Mouse (Mus musculus) MEL (cell line): ENCODE data around the gene Sec23a. TPM values are rescaled to one million over a fixed set of nuclear protein-coding genes. Genes with fewer than 3 reads are reported as not detected.

ENCODE experiments used
- DNase-seq: peaks from one replicate; pipeline ENCODE4 v3.0.0; 2011; ENCODE audit warnings: low read depth, low spot score
- H3K27ac ChIP-seq: 2 replicates; pipeline ENCODE4 v1.5.1; 2012; ENCODE audit warnings: low read depth, mild to moderate bottlenecking, control low read depth, low read length, moderate library complexity; ENCODE audit not compliant: control insufficient read depth
- H3K27me3 ChIP-seq, 2 experiments: fragments of 150-350 bp in 1 of 2; sonication (generic) in 1 of 2; 2 replicates each; pipeline ENCODE4 v1.6.1; 2012; ENCODE audit warnings: low read length in 2 of 2, mild to moderate bottlenecking in 2 of 2, improper control_type of control experiment in 1 of 2, moderate library complexity in 1 of 2; ENCODE audit not compliant: insufficient read depth in 2 of 2, control insufficient read depth in 1 of 2
- H3K36me3 ChIP-seq, 2 experiments: 2 replicates each; pipeline ENCODE4 v1.6.1; 2012 to 2014; ENCODE audit warnings: low read length in 2 of 2, improper control_type of control experiment in 1 of 2, inconsistent platforms in 1 of 2, mild to moderate bottlenecking in 1 of 2; ENCODE audit not compliant: insufficient read depth in 2 of 2, control insufficient read depth in 1 of 2
- H3K4me1 ChIP-seq, 2 experiments: fragments of 150-350 bp in 1 of 2; sonication (generic) in 1 of 2; 2 replicates each; pipeline ENCODE4 v1.6.1; 2012; ENCODE audit warnings: low read length in 2 of 2, improper control_type of control experiment in 1 of 2, mild to moderate bottlenecking in 1 of 2; ENCODE audit not compliant: insufficient read depth in 2 of 2, control insufficient read depth in 1 of 2
- H3K4me3 ChIP-seq, 2 experiments: fragments of 150-350 bp in 1 of 2; sonication (generic) in 1 of 2; 2 replicates each; pipeline ENCODE4 v1.5.1; 2012; ENCODE audit warnings: low read depth in 2 of 2, low read length in 2 of 2, mild to moderate bottlenecking in 2 of 2, moderate library complexity in 2 of 2, control low read depth in 1 of 2, improper control_type of control experiment in 1 of 2; ENCODE audit not compliant: control insufficient read depth in 1 of 2, insufficient read depth in 1 of 2
- H3K79me2 ChIP-seq: 2 replicates; pipeline ENCODE4 v1.6.1; 2012; ENCODE audit warnings: mild to moderate bottlenecking, low read length, moderate library complexity; ENCODE audit not compliant: control insufficient read depth, poor library complexity, insufficient read depth
- H3K9ac ChIP-seq: 2 replicates; pipeline ENCODE4 v1.6.1; 2012; ENCODE audit warnings: low read depth, mild to moderate bottlenecking, control low read depth, low read length, moderate library complexity; ENCODE audit not compliant: control insufficient read depth, poor library complexity, severe bottlenecking
- H3K9me3 ChIP-seq: fragments of 150-350 bp; sonication (generic); replicated peaks from 2 replicates; pipeline ENCODE4 v1.6.1; 2012; ENCODE audit warnings: mild to moderate bottlenecking, low read length, improper control_type of control experiment, moderate library complexity; ENCODE audit not compliant: insufficient read depth
- ETS1 ChIP-seq: IDR thresholded peaks from 2 replicates; pipeline ENCODE4 v1.6.1; 2012; ENCODE audit warnings: low read depth, mild to moderate bottlenecking, inconsistent platforms, low read length, improper control_type of control experiment, moderate library complexity
- HCFC1 ChIP-seq: IDR thresholded peaks from 2 replicates; pipeline ENCODE4 v1.6.1; 2012; ENCODE audit warnings: low read depth, mild to moderate bottlenecking, inconsistent platforms, low read length, improper control_type of control experiment, moderate library complexity
- MAZ ChIP-seq: IDR thresholded peaks from 2 replicates; pipeline ENCODE4 v1.6.1; 2012; ENCODE audit warnings: low read depth, mild to moderate bottlenecking, inconsistent platforms, low read length, improper control_type of control experiment
- MYB ChIP-seq: IDR thresholded peaks from 2 replicates; pipeline ENCODE4 v1.6.1; 2011; ENCODE audit warnings: mild to moderate bottlenecking, low read depth, low read length, improper control_type of control experiment
- NELFE ChIP-seq: IDR thresholded peaks from 2 replicates; pipeline ENCODE4 v1.6.1; 2011; ENCODE audit warnings: low read depth, low read length, improper control_type of control experiment
- NRF1 ChIP-seq: IDR thresholded peaks from 2 replicates; pipeline ENCODE4 v1.6.1; 2014; ENCODE audit warnings: low read depth, mild to moderate bottlenecking, inconsistent platforms, low read length, improper control_type of control experiment, moderate library complexity; ENCODE audit not compliant: poor library complexity, insufficient read depth, severe bottlenecking
- POLR2A ChIP-seq, 2 experiments: IDR thresholded peaks; 2 replicates each; pipeline ENCODE4 v1.6.1; 2011 to 2012; ENCODE audit warnings: low read length in 2 of 2, mild to moderate bottlenecking in 2 of 2, control low read depth in 1 of 2, improper control_type of control experiment in 1 of 2, low read depth in 1 of 2, moderate library complexity in 1 of 2; ENCODE audit not compliant: control insufficient read depth in 1 of 2, insufficient read depth in 1 of 2, poor library complexity in 1 of 2
- POLR2AphosphoS5 ChIP-seq: IDR thresholded peaks from 2 replicates; pipeline ENCODE4 v1.6.1; 2012; ENCODE audit warnings: low read depth, borderline replicate concordance, mild to moderate bottlenecking, inconsistent platforms, low read length, moderate library complexity, mixed read lengths
- TAL1 ChIP-seq: IDR thresholded peaks from 2 replicates; pipeline ENCODE4 v1.6.1; 2012; ENCODE audit warnings: mild to moderate bottlenecking, inconsistent platforms, low read length, moderate library complexity, mixed read lengths
- TBP ChIP-seq: IDR thresholded peaks from 2 replicates; pipeline ENCODE4 v1.8.0; 2011; ENCODE audit warnings: low read depth, low read length, improper control_type of control experiment
- ZMIZ1 ChIP-seq: IDR thresholded peaks from 2 replicates; pipeline ENCODE4 v1.6.1; 2012; ENCODE audit warnings: low read depth, mild to moderate bottlenecking, inconsistent platforms, low read length, improper control_type of control experiment, moderate library complexity
- polyA plus RNA-seq, 2 experiments: library from polyadenylated mRNA; stranded (reverse) in 1 of 2; unstranded in 1 of 2; fragments of >175 nt in 1 of 2; fragments of >200 nt in 1 of 2; gene quantifications; 2 replicates each; pipeline versions ENCODE4 v1.2.1 to v1.2.4; 2012; ENCODE audit warnings: low replicate concordance in 2 of 2, low read depth in 1 of 2; ENCODE audit not compliant: insufficient read length in 2 of 2, insufficient read depth in 1 of 2, missing spikeins in 1 of 2
- total RNA-seq: library from RNA; depleted of rRNA; stranded (reverse); fragments of 300-350 nt; gene quantifications from 2 replicates; pipeline ENCODE4 v1.2.3, GENCODE M21; 2012

Gene Sec23a
- total and polyA plus RNA-seq, 3 experiments, result 16.1 to 98.2 (median 16.7) TPM

GRCm38 (mm10) chr12:59040851-59041250, 29.0 kb upstream of the Sec23a start:
- Histone ChIP-seq H3K27ac (no peak overlapping the region), H3K36me3 (peaks cover 1 to 7% of the 10 kb centered on the region in 2 experiments; a peak in 3 of 4 replicates)

GRCm38 (mm10) chr12:59039971-59040844, 28.4 kb upstream of the Sec23a start:
- no peak for TF ChIP-seq MYB
- peak; percentile 99; the same call in 1 of the 2 replicates for TF ChIP-seq POLR2AphosphoS5
- TF ChIP-seq HCFC1, result no peak
- no peak for TF ChIP-seq MAZ
- TF ChIP-seq NRF1, result no peak
- peak; percentile 99 for TF ChIP-seq TBP
- TF ChIP-seq ETS1, result no peak
- peak; percentile 99 to 100 for TF ChIP-seq POLR2A (IDR thresholded peaks at IDR 0.05; ENCODE audit: control insufficient read depth in 1 of 2, insufficient read depth in 1 of 2, low read depth in 1 of 2, low read length in 2 of 2, poor library complexity in 1 of 2)
- Histone ChIP-seq H3K9me3 (no peaks in the 10 kb centered on the region), H3K4me1 (no peaks in the 10 kb centered on the region; a peak in 1 of 4 replicates), H3K9ac (peak overlapping the region; percentile 63), H3K27me3 (no peaks in the 10 kb centered on the region), H3K79me2 (no peaks in the 10 kb centered on the region), H3K4me3 (no peak overlapping the region), H3K36me3 (peaks cover 0 to 7% of the 10 kb centered on the region in 2 experiments; a peak in 2 of 4 replicates), H3K27ac (peak overlapping the region; percentile 92)
- peak; percentile 99 for DNase-seq

More at GRCm38 (mm10) chr12:59040851-59041250, 29.0 kb upstream of the Sec23a start:
- DNase-seq, result no peak
- H3K4me1 ChIP-seq, result no peaks in the 10 kb centered on the region; a peak in 1 of 4 replicates
- H3K9ac ChIP-seq, result no peak overlapping the region
- H3K79me2 ChIP-seq, result no peaks in the 10 kb centered on the region
- H3K4me3 ChIP-seq, result no peak overlapping the region
- no peaks in the 10 kb centered on the region for H3K9me3 ChIP-seq
- TF ChIP-seq POLR2A (IDR thresholded peaks at IDR 0.05; ENCODE audit: control insufficient read depth in 1 of 2, insufficient read depth in 1 of 2, low read depth in 1 of 2, low read length in 2 of 2, poor library complexity in 1 of 2) (peak; percentile 75 to 95), NELFE (no peak), ZMIZ1 (no peak), POLR2AphosphoS5 (peak; percentile 93; the same call in 1 of the 2 replicates), TAL1 (peak; percentile 11; the same call in 1 of the 2 replicates), NRF1 (no peak), TBP (0 out of 2 replicates have a peak, but pooled peaks have one; percentile 22)
- H3K27me3 ChIP-seq, result no peaks in the 10 kb centered on the region
